Mouse (Mus musculus) MEL (cell line): ENCODE data around the gene Sox5. TPM values are rescaled to one million over a fixed set of nuclear protein-coding genes. Genes with fewer than 3 reads are reported as not detected.

ENCODE experiments used
- DNase-seq: peaks from one replicate; pipeline ENCODE4 v3.0.0; 2011; ENCODE audit warnings: low read depth, low spot score
- H3K27ac ChIP-seq: 2 replicates; pipeline ENCODE4 v1.5.1; 2012; ENCODE audit warnings: low read depth, mild to moderate bottlenecking, control low read depth, low read length, moderate library complexity; ENCODE audit not compliant: control insufficient read depth
- H3K27me3 ChIP-seq, 2 experiments: fragments of 150-350 bp in 1 of 2; sonication (generic) in 1 of 2; 2 replicates each; pipeline ENCODE4 v1.6.1; 2012; ENCODE audit warnings: low read length in 2 of 2, mild to moderate bottlenecking in 2 of 2, improper control_type of control experiment in 1 of 2, moderate library complexity in 1 of 2; ENCODE audit not compliant: insufficient read depth in 2 of 2, control insufficient read depth in 1 of 2
- H3K36me3 ChIP-seq, 2 experiments: 2 replicates each; pipeline ENCODE4 v1.6.1; 2012 to 2014; ENCODE audit warnings: low read length in 2 of 2, improper control_type of control experiment in 1 of 2, inconsistent platforms in 1 of 2, mild to moderate bottlenecking in 1 of 2; ENCODE audit not compliant: insufficient read depth in 2 of 2, control insufficient read depth in 1 of 2
- H3K4me1 ChIP-seq, 2 experiments: fragments of 150-350 bp in 1 of 2; sonication (generic) in 1 of 2; 2 replicates each; pipeline ENCODE4 v1.6.1; 2012; ENCODE audit warnings: low read length in 2 of 2, improper control_type of control experiment in 1 of 2, mild to moderate bottlenecking in 1 of 2; ENCODE audit not compliant: insufficient read depth in 2 of 2, control insufficient read depth in 1 of 2
- H3K4me3 ChIP-seq, 2 experiments: fragments of 150-350 bp in 1 of 2; sonication (generic) in 1 of 2; 2 replicates each; pipeline ENCODE4 v1.5.1; 2012; ENCODE audit warnings: low read depth in 2 of 2, low read length in 2 of 2, mild to moderate bottlenecking in 2 of 2, moderate library complexity in 2 of 2, control low read depth in 1 of 2, improper control_type of control experiment in 1 of 2; ENCODE audit not compliant: control insufficient read depth in 1 of 2, insufficient read depth in 1 of 2
- H3K79me2 ChIP-seq: 2 replicates; pipeline ENCODE4 v1.6.1; 2012; ENCODE audit warnings: mild to moderate bottlenecking, low read length, moderate library complexity; ENCODE audit not compliant: control insufficient read depth, poor library complexity, insufficient read depth
- H3K9ac ChIP-seq: 2 replicates; pipeline ENCODE4 v1.6.1; 2012; ENCODE audit warnings: low read depth, mild to moderate bottlenecking, control low read depth, low read length, moderate library complexity; ENCODE audit not compliant: control insufficient read depth, poor library complexity, severe bottlenecking
- H3K9me3 ChIP-seq: fragments of 150-350 bp; sonication (generic); replicated peaks from 2 replicates; pipeline ENCODE4 v1.6.1; 2012; ENCODE audit warnings: mild to moderate bottlenecking, low read length, improper control_type of control experiment, moderate library complexity; ENCODE audit not compliant: insufficient read depth
- BHLHE40 ChIP-seq: IDR thresholded peaks from 2 replicates; pipeline ENCODE4 v1.6.1; 2012; ENCODE audit warnings: low read depth, mild to moderate bottlenecking, inconsistent platforms, low read length, improper control_type of control experiment, borderline replicate concordance
- CHD2 ChIP-seq: IDR thresholded peaks from 2 replicates; pipeline ENCODE4 v1.6.1; 2011; ENCODE audit warnings: low read length, improper control_type of control experiment
- CTCF ChIP-seq, 3 experiments: IDR thresholded peaks in 2 of 3; conservative IDR thresholded peaks in 1 of 3; 2 replicates each; pipeline ENCODE4 v1.5.1; 2011 to 2012; ENCODE audit warnings: low read length in 3 of 3, low read depth in 2 of 3, mild to moderate bottlenecking in 2 of 3, improper control_type of control experiment in 1 of 3, inconsistent platforms in 1 of 3, mixed read lengths in 1 of 3, moderate library complexity in 1 of 3; ENCODE audit not compliant: control insufficient read depth in 1 of 3, insufficient read depth in 1 of 3, poor library complexity in 1 of 3, severe bottlenecking in 1 of 3
- E2F4 ChIP-seq: IDR thresholded peaks from 2 replicates; pipeline ENCODE4 v1.6.1; 2011; ENCODE audit warnings: low read depth, low read length, improper control_type of control experiment, borderline replicate concordance
- ETS1 ChIP-seq: IDR thresholded peaks from 2 replicates; pipeline ENCODE4 v1.6.1; 2012; ENCODE audit warnings: low read depth, mild to moderate bottlenecking, inconsistent platforms, low read length, improper control_type of control experiment, moderate library complexity
- GATA1 ChIP-seq: IDR thresholded peaks from 2 replicates; pipeline ENCODE4 v1.6.1; 2011; ENCODE audit warnings: low read depth, low read length, improper control_type of control experiment
- KAT2A ChIP-seq: conservative IDR thresholded peaks from 2 replicates; pipeline ENCODE4 v1.6.1; 2012; ENCODE audit warnings: low read depth, low read length, improper control_type of control experiment, inconsistent platforms
- MEF2A ChIP-seq: IDR thresholded peaks from 2 replicates; pipeline ENCODE4 v1.6.1; 2014; ENCODE audit warnings: low read depth, mild to moderate bottlenecking, inconsistent platforms, low read length, improper control_type of control experiment; ENCODE audit not compliant: poor library complexity, insufficient replicate concordance, severe bottlenecking; ENCODE audit errors: extremely low read depth
- MYB ChIP-seq: IDR thresholded peaks from 2 replicates; pipeline ENCODE4 v1.6.1; 2011; ENCODE audit warnings: mild to moderate bottlenecking, low read depth, low read length, improper control_type of control experiment
- POLR2AphosphoS5 ChIP-seq: IDR thresholded peaks from 2 replicates; pipeline ENCODE4 v1.6.1; 2012; ENCODE audit warnings: low read depth, borderline replicate concordance, mild to moderate bottlenecking, inconsistent platforms, low read length, moderate library complexity, mixed read lengths
- SIN3A ChIP-seq: IDR thresholded peaks from 2 replicates; pipeline ENCODE4 v1.6.1; 2012; ENCODE audit warnings: low read length, improper control_type of control experiment, inconsistent platforms
- SMC3 ChIP-seq: IDR thresholded peaks from 2 replicates; pipeline ENCODE4 v1.6.1; 2011; ENCODE audit warnings: low read depth, low read length, improper control_type of control experiment
- USF2 ChIP-seq, 2 experiments: IDR thresholded peaks; 2 replicates each; pipeline ENCODE4 v1.6.1; 2011 to 2012; ENCODE audit warnings: improper control_type of control experiment in 2 of 2, low read length in 2 of 2, borderline replicate concordance in 1 of 2, inconsistent platforms in 1 of 2, low read depth in 1 of 2, mild to moderate bottlenecking in 1 of 2; ENCODE audit not compliant: insufficient read depth in 1 of 2
- polyA plus RNA-seq, 2 experiments: library from polyadenylated mRNA; stranded (reverse) in 1 of 2; unstranded in 1 of 2; fragments of >175 nt in 1 of 2; fragments of >200 nt in 1 of 2; gene quantifications; 2 replicates each; pipeline versions ENCODE4 v1.2.1 to v1.2.4; 2012; ENCODE audit warnings: low replicate concordance in 2 of 2, low read depth in 1 of 2; ENCODE audit not compliant: insufficient read length in 2 of 2, insufficient read depth in 1 of 2, missing spikeins in 1 of 2
- total RNA-seq: library from RNA; depleted of rRNA; stranded (reverse); fragments of 300-350 nt; gene quantifications from 2 replicates; pipeline ENCODE4 v1.2.3, GENCODE M21; 2012

The Sox5 gene
- total and polyA plus RNA-seq, 3 experiments: 0.19 to 3.0 TPM; not detected in 1

- no peak for TF ChIP-seq USF2 (IDR thresholded peaks at IDR 0.05; ENCODE audit: borderline replicate concordance in 1 of 2, insufficient read depth in 1 of 2, low read depth in 1 of 2, low read length in 2 of 2)
- no peak for TF ChIP-seq POLR2AphosphoS5
- H3K4me1 ChIP-seq: no peaks in the 10 kb centered on the region
- H3K9me3 ChIP-seq: no peaks in the 10 kb centered on the region
- no peak overlapping the region for H3K4me3 ChIP-seq
- no peak for DNase-seq
- no peaks in the 10 kb centered on the region for H3K79me2 ChIP-seq
- H3K27me3 ChIP-seq: no peaks in the 10 kb centered on the region
- H3K36me3 ChIP-seq: no peaks in the 10 kb centered on the region
- no peak overlapping the region for H3K9ac ChIP-seq
- H3K27ac ChIP-seq: no peak overlapping the region
These were observed 308.3 kb downstream of the Sox5 start for GRCm38 (mm10) chr6:144473437-144473836.

GRCm38 (mm10) chr6:144472089-144472900 is 309.5 kb downstream of the Sox5 start:
- Histone ChIP-seq H3K79me2 (no peaks in the 10 kb centered on the region), H3K4me1 (no peaks in the 10 kb centered on the region), H3K9ac (no peak overlapping the region), H3K27me3 (no peaks in the 10 kb centered on the region), H3K27ac (no peak overlapping the region), H3K36me3 (no peaks in the 10 kb centered on the region), H3K4me3 (no peak overlapping the region), H3K9me3 (no peaks in the 10 kb centered on the region)
- TF ChIP-seq ETS1: no peak
- TF ChIP-seq MYB: no peak
- TF ChIP-seq KAT2A: no peak
- no peak for TF ChIP-seq SMC3
- TF ChIP-seq GATA1: no peak
- DNase-seq: no peak

GRCm38 (mm10) chr6:144466711-144467110 is 315.1 kb downstream of the Sox5 start:
- Histone ChIP-seq H3K9ac (no peak overlapping the region), H3K9me3 (no peaks in the 10 kb centered on the region), H3K27me3 (no peaks in the 10 kb centered on the region), H3K4me1 (no peaks in the 10 kb centered on the region), H3K4me3 (no peak overlapping the region), H3K27ac (no peak overlapping the region), H3K36me3 (no peaks in the 10 kb centered on the region), H3K79me2 (no peaks in the 10 kb centered on the region)
- no peak for DNase-seq
- TF ChIP-seq USF2 (IDR thresholded peaks at IDR 0.05; ENCODE audit: borderline replicate concordance in 1 of 2, insufficient read depth in 1 of 2, low read depth in 1 of 2, low read length in 2 of 2) (no peak), BHLHE40 (no peak), CHD2 (no peak), MEF2A (no peak), CTCF (IDR thresholded peaks at IDR 0.05 in 2 of 3, conservative IDR thresholded peaks at IDR 0.05 in 1 of 3; ENCODE audit: control insufficient read depth in 1 of 3, insufficient read depth in 1 of 3, low read depth in 2 of 3, low read length in 3 of 3, poor library complexity in 1 of 3, severe bottlenecking in 1 of 3) (no peak), E2F4 (no peak), SIN3A (no peak)
